Comparison of ENCODE assay signal across 9 mouse cellular contexts in genomic region chr14:88981895-88982294, GRCm38 (mm10).
DNase-seq lines count a peak whose midpoint lies in the region; ATAC-seq and TF ChIP-seq lines count a peak whose summit lies in the region.
"Had no signal": no experiment of that assay in that cellular context is flagged by ENCODE, and none has a peak within 500 bp of the region (broad histone marks: within the 10 kb centered on the region; RNA-seq: fewer than 3 reads in every experiment).

No protein-coding gene starts in this region.

- no peak overlapping the region for H3K9ac ChIP-seq in kidney, postnatal 0 days (ENCODE audit: low read depth, low read length)
- H3K9ac ChIP-seq in kidney, embryonic 14.5 days (ENCODE audit: low read depth, low read length) = no peak overlapping the region
- no peak overlapping the region for H3K9ac ChIP-seq in ES-E14 (ENCODE audit: insufficient read depth, low read depth, low read length, poor library complexity, severe bottlenecking)
- H3K9ac ChIP-seq: midbrain, embryonic 12.5 days; stomach, embryonic 15.5 days had no signal

- H3K27me3 ChIP-seq in kidney, postnatal 0 days (ENCODE audit: insufficient read depth, low read length) = no peaks in the 10 kb centered on the region
- H3K27me3 ChIP-seq in kidney, embryonic 14.5 days (ENCODE audit: control insufficient read depth, insufficient read depth, low read length) = no peaks in the 10 kb centered on the region
- H3K27me3 ChIP-seq: midbrain, embryonic 12.5 days; stomach, embryonic 15.5 days had no signal

- ATAC-seq in kidney, postnatal 0 days (replicated peaks; ENCODE audit: low FRiP score, low read depth) = no peak
- ATAC-seq in kidney, embryonic 14.5 days (ENCODE audit: low FRiP score, low TSS enrichment) = no peak

- in situ Hi-C loops in ES-E14 (cut with MboI; ENCODE audit: low sequenced_read_pairs in 2 of 2, unreplicated experiment in 2 of 2) = no loop called here

- H3K27ac ChIP-seq in kidney, postnatal 0 days = no peak overlapping the region
- no peak overlapping the region for H3K27ac ChIP-seq in kidney, embryonic 14.5 days (ENCODE audit: low read depth, low read length)
- no peak overlapping the region for H3K27ac ChIP-seq in ES-E14 (ENCODE audit: insufficient read depth, low read depth, low read length, poor library complexity, severe bottlenecking)
- H3K27ac ChIP-seq: midbrain, embryonic 12.5 days; stomach, embryonic 15.5 days had no signal

- H3K9me3 ChIP-seq in kidney, postnatal 0 days (replicated peaks; ENCODE audit: low read length) = no peaks in the 10 kb centered on the region
- no peaks in the 10 kb centered on the region for H3K9me3 ChIP-seq in kidney, embryonic 14.5 days (ENCODE audit: control insufficient read depth, low read length)
- no peaks in the 10 kb centered on the region for H3K9me3 ChIP-seq in ES-E14 (ENCODE audit: control insufficient read depth, insufficient read depth, low read depth, low read length)
- H3K9me3 ChIP-seq: midbrain, embryonic 12.5 days; stomach, embryonic 15.5 days had no signal

- no peak overlapping the region for H3K4me3 ChIP-seq in kidney, postnatal 0 days (replicated peaks; ENCODE audit: low read depth, low read length)
- H3K4me3 ChIP-seq in kidney, embryonic 14.5 days (ENCODE audit: low read length) = no peak overlapping the region
- H3K4me3 ChIP-seq in ES-E14 (ENCODE audit: insufficient read depth in 1 of 2, low read depth in 1 of 2, low read length in 2 of 2, poor library complexity in 1 of 2, severe bottlenecking in 1 of 2) = no peak overlapping the region
- H3K4me3 ChIP-seq: midbrain, embryonic 12.5 days; stomach, embryonic 15.5 days had no signal

- 10% methylated on average over 6 of the region's 6 CpGs for WGBS in kidney, postnatal 0 days
- 13% methylated on average over 6 of the region's 6 CpGs for WGBS in kidney, embryonic 14.5 days

- no peaks in the 10 kb centered on the region for H3K4me1 ChIP-seq in kidney, postnatal 0 days (replicated peaks; ENCODE audit: insufficient read depth, low read length)
- no peaks in the 10 kb centered on the region for H3K4me1 ChIP-seq in kidney, embryonic 14.5 days (ENCODE audit: control insufficient read depth, insufficient read depth, low read length)
- H3K4me1 ChIP-seq in ES-E14 (ENCODE audit: control insufficient read depth in 2 of 2, insufficient read depth in 2 of 2, low read length in 2 of 2, poor library complexity in 1 of 2) = no peaks in the 10 kb centered on the region
- H3K4me1 ChIP-seq: midbrain, embryonic 12.5 days; stomach, embryonic 15.5 days had no signal

- H3K36me3 ChIP-seq in kidney, postnatal 0 days (ENCODE audit: insufficient read depth, low read length) = no peaks in the 10 kb centered on the region
- H3K36me3 ChIP-seq in kidney, embryonic 14.5 days (ENCODE audit: control insufficient read depth, insufficient read depth, low read length) = no peaks in the 10 kb centered on the region
- H3K36me3 ChIP-seq in ES-E14 (ENCODE audit: control insufficient read depth, insufficient read depth, low read length, poor library complexity, severe bottlenecking) = no peaks in the 10 kb centered on the region
- H3K36me3 ChIP-seq: midbrain, embryonic 12.5 days; stomach, embryonic 15.5 days had no signal

- no peak overlapping the region for H3K4me2 ChIP-seq in kidney, postnatal 0 days (ENCODE audit: low read length)
- no peak overlapping the region for H3K4me2 ChIP-seq in kidney, embryonic 14.5 days (replicated peaks; ENCODE audit: low read depth, low read length)
- H3K4me2 ChIP-seq: midbrain, embryonic 12.5 days; stomach, embryonic 15.5 days had no signal

- peak; percentile 61 for DNase-seq in kidney, postnatal 0 days (ENCODE audit: low spot score)
- peak; percentile 8 for DNase-seq in CD4-positive helper T cell, adult 2 months (ENCODE audit: low read depth, low spot score)
- DNase-seq in ES-E14 (ENCODE audit: low read depth, low spot score) = peak; percentile 31
- peak; percentile 39 for DNase-seq in embryo, embryonic 9.5 days (ENCODE audit: extremely low spot score)
- DNase-seq in thymus, postnatal 36 days = no peak
- no peak for DNase-seq in right cerebral cortex, adult 18-20 months

- TF ChIP-seq CTCF in kidney, postnatal 0 days (IDR thresholded peaks at IDR 0.05; ENCODE audit: low read depth) = peak; percentile 71

TF ChIP-seq in ES-E14, 5 proteins besides CTCF, POLR2A, EP300 and RAD21:
- TF ChIP-seq HCFC1 (IDR thresholded peaks at IDR 0.05; ENCODE audit: borderline replicate concordance, insufficient read depth, low read length) (no peak), ZNF384 (IDR thresholded peaks at IDR 0.05; ENCODE audit: low read depth, low read length) (peak; percentile 34; the same call in 1 of the 2 replicates), ZC3H11A (IDR thresholded peaks at IDR 0.05; ENCODE audit: borderline replicate concordance, low read depth, low read length) (peak; percentile 67; the same call in 1 of the 2 replicates), MAFK (IDR thresholded peaks at IDR 0.05; ENCODE audit: insufficient read depth, low read depth, low read length) (no peak), CHD2 (IDR thresholded peaks at IDR 0.05; ENCODE audit: low read depth, low read length) (no peak)

Comparison
In these comparisons a context has a peak if more than half of its experiments do, and no peak if none do; other contexts are left out.
1. DNase-seq: peak in kidney, postnatal 0 days (single experiment), CD4-positive helper T cell, adult 2 months (single experiment), ES-E14 (single experiment) and embryo, embryonic 9.5 days (single experiment); none in thymus, postnatal 36 days (0 of 2) and right cerebral cortex, adult 18-20 months (single experiment).